Mouse (Mus musculus) right cerebral cortex, postnatal 25 days (tissue): ENCODE data around the gene Trim12c.
"Not testable (repeated sequence)": the region's sequence is repeated elsewhere in the genome, so short reads cannot be mapped to it uniquely, and the experiment has no call there.

Source experiments
- DNase-seq: peaks from one replicate; pipeline ENCODE4 v3.0.0; 2022

Gene Trim12c

GRCm38 (mm10) chr7:104352717-104353599 lies at the start of gene Trim12c:
TSS of gene Trim12c (minus strand) at chr7:104353362.
- no peak for DNase-seq

GRCm38 (mm10) chr7:104401140-104401539 lies 48.0 kb upstream of the Trim12c start:
- DNase-seq, result no peak

DNA sequence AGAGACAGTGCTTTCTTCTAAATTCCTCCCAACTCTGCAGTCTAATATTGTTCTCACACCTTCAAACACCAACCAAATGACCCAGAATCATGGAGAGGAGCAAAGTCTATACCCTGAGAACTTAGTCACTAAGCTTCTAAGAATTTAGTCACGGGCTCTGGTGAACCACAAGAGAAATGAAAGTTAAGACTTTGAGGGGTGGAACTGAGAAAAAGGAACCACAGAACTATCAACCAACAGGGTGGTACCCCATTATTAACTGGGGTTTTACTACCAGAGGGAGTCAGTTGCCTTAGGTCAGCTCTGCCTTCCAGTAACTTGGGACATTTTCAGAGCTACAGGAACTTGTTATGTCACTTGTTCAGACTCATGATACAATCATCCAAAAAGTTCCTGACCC lies 47.5 kb upstream of the Trim12c start, which contains the start of gene Trim30c:
Gene Trim30c (minus strand): TSS at position 140 of the 400 bp plus-strand sequence.
- no peak for DNase-seq

DNA sequence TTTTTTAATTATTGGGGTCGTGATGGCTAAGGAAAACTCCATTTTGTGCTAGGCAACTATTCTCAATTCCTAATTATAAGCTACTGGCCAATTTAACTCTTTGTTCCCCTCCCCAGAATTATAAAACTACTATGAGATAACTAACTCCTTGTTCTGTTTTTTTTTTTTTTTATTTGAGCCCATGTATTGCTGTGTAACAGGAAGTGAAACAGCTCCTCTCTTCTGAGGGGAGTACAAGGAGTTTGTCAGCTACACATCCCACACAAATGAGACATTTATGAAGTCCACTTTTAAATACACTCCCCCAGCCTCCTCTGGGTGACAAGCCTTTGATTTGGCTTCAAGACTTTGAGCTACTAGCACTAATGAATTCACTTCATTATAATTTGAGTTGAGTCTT lies 45.3 kb upstream of the Trim12c start:
- DNase-seq, result no peak

DNA sequence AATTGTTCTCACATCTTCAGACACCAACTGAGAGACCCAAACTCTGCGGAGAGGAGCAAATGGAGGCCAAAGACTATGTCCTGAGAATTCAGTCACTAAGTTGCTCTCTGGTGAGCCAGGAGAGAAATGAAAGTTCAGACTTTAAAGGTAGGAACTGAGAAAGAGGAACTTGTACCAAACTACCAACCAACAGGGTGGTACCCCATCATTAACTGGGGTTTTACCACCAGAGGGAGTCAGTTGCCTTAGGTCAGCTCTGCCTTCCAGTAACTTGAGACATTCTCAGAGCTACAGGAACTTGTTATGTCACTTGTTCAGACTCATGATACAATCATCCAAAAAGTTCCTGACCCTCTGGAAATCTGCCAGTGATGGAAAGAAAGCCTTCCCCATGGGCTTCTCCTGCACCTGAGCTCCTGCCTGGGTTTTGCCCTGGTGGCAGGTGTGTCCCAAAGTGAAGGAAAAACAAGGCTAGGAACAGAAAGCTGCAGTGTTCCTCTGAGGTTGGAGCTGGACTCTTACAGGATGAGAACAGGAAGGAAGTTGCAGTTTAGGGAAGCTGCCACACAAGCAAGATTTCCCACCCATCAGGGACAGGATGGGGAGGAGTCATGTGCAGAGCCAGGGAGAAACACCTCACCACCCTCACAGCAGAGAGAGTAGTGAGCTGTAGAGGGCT lies 16.7 kb upstream of the Trim12c start, which contains the start of gene Trim30b:
Gene Trim30b (minus strand): TSS at position 149 of the 679 bp plus-strand sequence.
- no peak for DNase-seq

GRCm38 (mm10) chr7:104366339-104366738 lies 13.2 kb upstream of the Trim12c start:
- no peak for DNase-seq

DNA sequence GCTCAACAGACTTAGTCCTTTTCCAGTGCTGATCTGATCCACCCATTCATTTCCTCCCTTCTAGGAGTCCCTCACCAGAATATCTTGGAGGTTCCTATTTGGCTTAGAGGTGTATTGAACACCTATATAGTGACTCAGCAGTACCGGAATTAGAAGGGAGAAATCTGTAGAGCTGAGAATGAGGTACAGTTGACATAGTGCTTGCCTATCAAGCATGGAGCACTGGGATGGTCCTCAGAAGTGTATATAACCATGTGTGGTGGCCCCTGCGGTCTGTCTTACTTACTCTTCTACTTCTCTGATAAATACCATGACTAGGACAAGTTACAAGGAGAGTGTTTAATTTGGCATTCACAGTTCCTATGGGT lies 422 bp upstream of the Trim12c start:
- DNase-seq, result no peak

DNA sequence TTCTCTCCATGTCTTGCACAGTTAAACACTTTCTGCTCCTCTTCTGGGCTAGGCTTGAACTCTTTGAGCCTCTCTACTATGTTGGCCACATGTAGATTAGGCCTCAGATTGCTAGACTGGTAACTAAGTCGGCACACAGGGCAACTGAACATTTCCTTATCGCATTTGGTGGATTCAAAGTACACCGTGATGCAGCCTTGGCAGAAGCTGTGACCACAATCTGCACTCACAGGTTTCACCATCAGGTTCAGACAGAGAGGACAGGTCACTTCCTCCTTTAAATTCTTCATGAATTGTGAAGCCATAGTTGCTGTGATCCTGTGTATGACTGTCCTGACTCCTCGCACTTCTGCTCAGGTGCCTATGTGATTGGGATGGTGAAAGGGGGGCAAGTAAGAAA lies 5.1 kb downstream of the Trim12c start:
- DNase-seq, result not testable (repeated sequence)

DNA sequence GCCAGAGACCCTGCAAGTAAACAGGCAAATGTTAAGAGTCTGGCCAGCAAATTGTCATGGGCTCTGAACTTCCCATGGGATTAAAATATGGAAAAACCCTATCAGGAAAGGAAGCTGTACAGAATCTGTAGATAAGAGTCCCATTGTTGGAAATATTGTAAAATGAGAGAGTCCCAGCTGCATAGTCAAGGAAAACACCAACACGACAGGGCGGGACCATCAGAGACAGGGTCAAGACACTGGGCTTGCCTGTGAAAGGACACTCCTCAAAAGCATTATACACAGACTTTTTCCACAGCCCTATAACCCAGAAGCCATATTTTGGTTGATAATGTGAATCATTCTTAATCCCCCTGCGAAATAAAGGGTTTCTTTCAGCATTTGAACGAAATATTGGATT lies 12.4 kb downstream of the Trim12c start:
- DNase-seq, result not testable (repeated sequence)

GRCm38 (mm10) chr7:104335547-104335946 lies 17.6 kb downstream of the Trim12c start:
- not testable (repeated sequence) for DNase-seq

- DNase-seq, result not testable (repeated sequence)
These were observed 24.0 kb downstream of the Trim12c start, which contains the start of gene Trim34b for GRCm38 (mm10) chr7:104329171-104329570. TSS of gene Trim34b (plus strand) at chr7:104329471.

GRCm38 (mm10) chr7:104322028-104322427 lies 31.1 kb downstream of the Trim12c start:
- no peak for DNase-seq

GRCm38 (mm10) chr7:104315369-104316080 lies 37.6 kb downstream of the Trim12c start, which contains the start of gene Trim12a:
TSS of gene Trim12a (minus strand) at chr7:104315466.
- not testable (repeated sequence) for DNase-seq

DNA sequence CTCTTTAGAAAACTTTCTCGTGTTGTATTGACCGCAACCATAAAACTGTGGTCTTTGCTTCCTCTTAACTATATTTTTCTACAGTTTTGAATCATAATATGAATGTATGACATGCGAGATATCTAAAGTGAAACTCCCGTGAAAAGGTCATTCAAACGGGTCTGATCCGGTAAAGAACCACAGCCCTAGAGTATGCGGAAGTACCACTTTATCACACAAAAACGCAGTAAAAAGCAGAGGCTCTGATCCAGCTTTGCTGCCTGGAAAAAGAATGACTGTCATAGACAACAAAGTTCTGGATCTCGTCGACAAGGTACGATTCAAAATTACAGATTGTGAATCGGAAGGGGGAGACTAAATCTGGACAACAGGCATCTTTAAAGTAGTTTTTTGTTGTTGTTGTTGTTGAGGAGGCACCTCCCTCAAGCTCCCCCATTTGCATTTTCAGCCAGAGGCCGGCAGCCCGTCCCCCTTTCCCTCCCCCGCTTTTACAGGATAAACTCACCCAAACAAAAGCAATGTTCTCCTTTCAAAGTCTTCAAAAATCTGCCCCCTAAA lies 38.3 kb downstream of the Trim12c start:
- DNase-seq, result no peak

DNA sequence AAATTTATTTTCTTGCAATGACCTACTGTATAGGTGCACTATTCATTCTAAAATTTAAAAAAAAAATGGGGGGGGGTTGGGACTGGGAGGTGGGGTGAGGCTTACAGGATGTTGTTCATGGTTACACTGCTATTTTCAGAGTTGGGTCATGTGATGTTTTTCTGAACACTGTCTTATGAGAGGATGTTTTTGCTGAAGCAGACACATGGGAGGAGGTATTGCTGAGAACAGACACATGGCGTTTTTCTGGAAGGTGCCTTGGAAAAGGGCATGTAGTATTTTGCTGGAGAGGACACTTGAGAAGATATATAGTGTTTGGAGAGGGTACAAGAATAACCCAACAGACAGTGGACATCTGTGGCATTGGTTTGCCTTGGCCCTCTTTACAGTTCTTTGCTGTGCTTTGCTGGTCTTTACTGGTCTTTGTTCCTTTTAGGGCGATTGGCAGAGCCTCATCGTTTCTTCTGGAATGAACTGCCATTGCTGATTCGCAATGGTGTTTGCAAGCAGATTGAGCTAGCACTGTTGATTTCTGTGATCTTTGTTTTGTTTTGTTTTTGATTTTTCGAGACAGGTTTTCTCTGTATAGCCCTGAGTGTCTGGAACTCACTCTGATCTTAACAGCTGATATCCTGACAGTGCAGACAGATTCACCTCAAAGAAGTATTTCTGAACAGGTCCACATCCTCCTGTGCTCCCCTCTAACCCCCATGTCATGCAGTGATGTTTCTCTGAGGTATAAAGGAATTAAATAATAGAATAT lies 61.3 kb downstream of the Trim12c start:
- no peak for DNase-seq

DNA sequence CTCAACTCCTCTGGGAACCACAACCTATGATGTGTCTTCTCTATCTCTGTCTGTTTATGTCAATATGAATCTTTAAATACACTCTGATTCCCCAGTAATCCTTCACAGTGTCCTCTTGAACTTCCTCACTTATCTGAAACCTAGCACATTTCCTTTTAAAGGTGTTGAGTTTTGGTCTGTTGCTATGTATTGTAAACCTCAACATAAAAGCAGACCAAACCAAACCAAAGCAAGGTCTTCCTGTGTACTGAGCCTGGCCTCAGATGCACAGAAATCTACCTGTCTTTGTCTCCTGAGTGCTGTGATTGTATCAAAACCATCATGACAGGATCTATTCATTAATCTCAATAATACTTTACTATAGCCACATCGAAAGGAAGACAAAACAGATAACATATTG lies 62.5 kb downstream of the Trim12c start:
- DNase-seq, result no peak
